Mouse (Mus musculus) urinary bladder, postnatal 14 days (tissue): ENCODE results near the gene Sertad1.

Source experiments
- DNase-seq: peaks from one replicate; pipeline ENCODE4 v3.0.0; 2021; ENCODE audit warnings: low spot score

Sertad1 gene

GRCm38 (mm10) chr7:27501620-27502019 lies 14.9 kb downstream of the Sertad1 start:
- DNase-seq: no peak

GRCm38 (mm10) chr7:27506765-27507370 lies 20.2 kb downstream of the Sertad1 start:
- no peak for DNase-seq

- peak; percentile 100 for DNase-seq
Observed at GRCm38 (mm10) chr7:27507711-27508647, 21.3 kb downstream of the Sertad1 start.

GRCm38 (mm10) chr7:27508648-27509005 lies 21.9 kb downstream of the Sertad1 start:
- DNase-seq: peak; percentile 72

- no peak for DNase-seq
Observed at GRCm38 (mm10) chr7:27510809-27511208, 24.1 kb downstream of the Sertad1 start.

GRCm38 (mm10) chr7:27514961-27515360 lies 28.3 kb downstream of the Sertad1 start:
- DNase-seq: no peak

- no peak for DNase-seq
Observed at GRCm38 (mm10) chr7:27518314-27518713, 31.6 kb downstream of the Sertad1 start.

- DNase-seq: no peak
Observed at GRCm38 (mm10) chr7:27520104-27520503, 33.4 kb downstream of the Sertad1 start.

- peak; percentile 70 for DNase-seq
Observed at GRCm38 (mm10) chr7:27520599-27520998, 33.9 kb downstream of the Sertad1 start.

- DNase-seq: no peak
Observed at GRCm38 (mm10) chr7:27522967-27523366, 36.3 kb downstream of the Sertad1 start, which contains the start of gene Hipk4. Gene Hipk4 (plus strand): TSS chr7:27523267.

GRCm38 (mm10) chr7:27523805-27524204 lies 37.1 kb downstream of the Sertad1 start:
- DNase-seq: no peak

- DNase-seq: peak; percentile 80
Observed at GRCm38 (mm10) chr7:27526039-27526827, 39.5 kb downstream of the Sertad1 start.

- no peak for DNase-seq
Observed at GRCm38 (mm10) chr7:27529070-27529469, 42.4 kb downstream of the Sertad1 start.

- DNase-seq: no peak
Observed at GRCm38 (mm10) chr7:27530937-27531336, 44.2 kb downstream of the Sertad1 start.

GRCm38 (mm10) chr7:27531707-27532106 lies 45.0 kb downstream of the Sertad1 start:
- DNase-seq: no peak

GRCm38 (mm10) chr7:27532480-27533050 lies 45.9 kb downstream of the Sertad1 start:
- DNase-seq: no peak

GRCm38 (mm10) chr7:27535386-27535785 lies 48.7 kb downstream of the Sertad1 start:
- DNase-seq: no peak

- DNase-seq: no peak
Observed at GRCm38 (mm10) chr7:27536618-27537017, 49.9 kb downstream of the Sertad1 start.

GRCm38 (mm10) chr7:27537998-27538397 lies 51.3 kb downstream of the Sertad1 start:
- DNase-seq: no peak

GRCm38 (mm10) chr7:27538797-27539196 lies 52.1 kb downstream of the Sertad1 start:
- DNase-seq: no peak
